Mouse (Mus musculus) thymus, adult 2 months (tissue): ENCODE measurements around the gene Gpr107. TPM values are rescaled to one million over a fixed set of nuclear protein-coding genes. Genes with fewer than 3 reads are reported as not detected.

Experiments
- DNase-seq: peaks from one replicate; pipeline ENCODE4 v3.0.0; 2021
- H3K27ac ChIP-seq: fragments of 200-500 bp; 2 replicates; pipeline ENCODE4 v1.5.1; 2012; ENCODE audit warnings: low read length, control low read depth; ENCODE audit not compliant: control insufficient read depth, insufficient read depth
- H3K27me3 ChIP-seq: fragments of 200-500 bp; 2 replicates; pipeline ENCODE4 v1.6.1; 2012; ENCODE audit warnings: mild to moderate bottlenecking, low read length, moderate library complexity, mixed read lengths; ENCODE audit not compliant: control insufficient read depth, insufficient read depth
- H3K36me3 ChIP-seq: fragments of 200-500 bp; 2 replicates; pipeline ENCODE4 v1.6.1; 2012; ENCODE audit warnings: mild to moderate bottlenecking, low read length, moderate library complexity; ENCODE audit not compliant: control insufficient read depth, insufficient read depth
- H3K4me1 ChIP-seq: fragments of 200-500 bp; replicated peaks from 2 replicates; pipeline ENCODE4 v1.6.1; 2012; ENCODE audit warnings: low read length; ENCODE audit not compliant: control insufficient read depth, insufficient read depth
- H3K4me3 ChIP-seq: fragments of 200-500 bp; 2 replicates; pipeline ENCODE4 v1.5.1; 2012; ENCODE audit warnings: mild to moderate bottlenecking, low read length, control low read depth, moderate library complexity; ENCODE audit not compliant: control insufficient read depth, insufficient read depth
- CTCF ChIP-seq: fragments of 200-500 bp; IDR thresholded peaks from 2 replicates; pipeline ENCODE4 v1.5.1; 2012; ENCODE audit warnings: mild to moderate bottlenecking, control low read depth, low read length, moderate library complexity, borderline replicate concordance; ENCODE audit not compliant: control insufficient read depth, poor library complexity, insufficient read depth; ENCODE audit errors: extremely low read depth
- POLR2A ChIP-seq: fragments of 200-500 bp; IDR thresholded peaks from 2 replicates; pipeline ENCODE4 v1.6.1; 2012; ENCODE audit warnings: mild to moderate bottlenecking, low read length, control low read depth, moderate library complexity; ENCODE audit not compliant: control insufficient read depth, poor library complexity, insufficient read depth; ENCODE audit errors: extremely low read depth
- WGBS: fragments of 180-500 bp; shearing (Covaris S2); methylation state at CpG from one replicate; pipeline ENCODE4 v1.1.7; 2018; 5-methylcytosine and 5-hydroxymethylcytosine counted together
- polyA plus RNA-seq: library from polyadenylated mRNA; depleted of rRNA; stranded (reverse); fragments of >200 nt; gene quantifications from 2 replicates; pipeline ENCODE4 v1.2.3, GENCODE M21; 2012

The Gpr107 gene
- polyA plus RNA-seq, 1 experiment = 33.2 TPM

DNA sequence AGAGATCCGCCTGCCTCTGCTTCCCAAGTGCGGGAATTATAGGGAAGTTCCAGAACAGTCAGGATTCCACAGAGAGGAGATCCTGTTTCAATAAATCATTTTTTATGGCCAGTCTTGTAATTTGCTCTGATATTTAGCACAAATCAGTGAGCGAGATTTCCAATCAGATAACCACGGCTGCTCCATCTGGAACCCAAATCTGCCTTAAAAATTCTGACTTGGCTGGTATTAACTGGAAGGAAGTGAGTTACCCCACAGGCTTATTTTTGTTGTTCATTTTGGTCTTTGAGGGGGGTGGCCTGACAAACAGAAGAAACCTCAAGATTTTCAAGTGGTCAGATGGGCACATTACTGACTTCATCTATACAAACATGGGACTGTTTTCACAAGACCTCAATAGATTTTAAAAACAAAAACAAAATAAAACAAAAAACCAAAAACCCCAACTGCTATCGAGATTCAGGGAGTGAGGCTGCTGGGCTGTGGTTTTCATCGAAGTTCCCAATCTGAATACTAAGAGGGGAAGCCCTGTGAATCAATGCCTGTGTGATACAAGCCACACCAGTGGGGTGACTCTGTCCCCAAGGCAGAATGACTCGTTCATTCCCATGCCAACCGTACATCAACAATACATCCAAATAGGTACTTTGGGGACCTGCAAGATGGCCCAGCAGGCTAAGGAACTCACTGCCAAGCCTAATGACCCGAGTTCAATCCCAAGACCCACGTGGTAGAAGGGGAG is 33.3 kb upstream of the Gpr107 start:
- H3K4me1 ChIP-seq = peaks cover 47% of the 10 kb centered on the region
- H3K27ac ChIP-seq = peak overlapping the region; percentile 96
- 54% methylated on average over 10 of the region's 10 CpGs for WGBS
- 0 out of 2 replicates have a peak, but pooled peaks cover 3% of the 10 kb centered on the region for H3K36me3 ChIP-seq
- DNase-seq = no peak
- no peak overlapping the region for H3K4me3 ChIP-seq
- H3K27me3 ChIP-seq = no peaks in the 10 kb centered on the region
- TF ChIP-seq POLR2A = no peak
- TF ChIP-seq CTCF = no peak

DNA sequence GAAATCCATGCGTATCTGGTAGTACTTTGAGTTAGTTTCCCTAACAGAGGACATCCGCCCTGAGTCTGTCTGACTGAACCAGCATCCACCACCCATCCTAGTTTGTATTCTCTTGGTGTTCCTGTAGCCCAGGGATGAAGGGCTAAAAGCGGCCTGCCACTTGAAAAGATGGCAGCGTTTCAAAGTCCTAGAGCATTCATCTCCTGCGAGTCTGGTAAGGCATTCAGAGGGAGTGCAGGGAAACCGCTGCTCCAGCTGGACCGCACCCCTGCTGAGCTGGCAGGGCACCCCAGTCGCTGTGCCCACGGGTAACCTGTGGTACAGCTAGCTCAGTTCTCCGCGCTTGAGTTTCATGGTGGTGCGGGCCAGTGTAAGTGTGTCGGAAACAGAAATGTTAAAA is 32.3 kb upstream of the Gpr107 start:
- Histone ChIP-seq H3K27ac (peak overlapping the region; percentile 20; the same call in 1 of the 2 replicates), H3K4me1 (peaks cover 48% of the 10 kb centered on the region), H3K4me3 (no peak overlapping the region)

DNA sequence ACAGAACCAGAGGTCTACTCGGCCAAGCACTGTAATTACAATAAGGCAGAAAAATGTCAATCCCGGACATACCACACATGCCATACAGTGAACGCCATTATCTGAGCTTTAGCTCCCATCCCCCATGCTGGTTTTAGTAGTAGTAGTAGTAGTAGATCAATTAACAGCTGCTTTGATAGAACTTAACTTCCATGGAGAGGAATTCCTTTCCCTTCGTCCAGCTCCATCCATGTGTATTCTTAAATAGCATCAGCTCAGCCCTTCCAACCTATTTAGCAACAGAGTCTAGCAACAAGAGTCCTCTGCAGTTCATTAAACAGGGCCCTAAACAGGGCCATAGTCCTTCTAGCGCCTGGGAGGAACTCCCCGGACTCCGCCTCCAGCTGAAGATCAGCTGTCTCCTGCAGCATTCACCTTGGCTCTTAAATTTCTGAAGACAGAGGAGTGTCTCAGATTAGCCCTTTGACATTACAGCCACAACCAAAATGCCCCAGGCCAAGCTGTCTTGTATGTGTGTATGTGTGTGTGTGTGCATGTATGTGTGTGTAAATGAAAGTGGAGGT is 30.9 kb upstream of the Gpr107 start:
- no peak for DNase-seq
- H3K27ac ChIP-seq = no peak overlapping the region
- H3K27me3 ChIP-seq = no peaks in the 10 kb centered on the region
- TF ChIP-seq CTCF = no peak
- no peak for TF ChIP-seq POLR2A
- H3K4me3 ChIP-seq = no peak overlapping the region
- 95% methylated on average over 7 of the region's 7 CpGs for WGBS
- H3K4me1 ChIP-seq = peaks cover 44% of the 10 kb centered on the region
- 0 out of 2 replicates have a peak, but pooled peaks cover 3% of the 10 kb centered on the region for H3K36me3 ChIP-seq

More for the DNA sequence above, 32.3 kb upstream of the Gpr107 start:
- TF ChIP-seq CTCF = no peak
- 0 out of 2 replicates have a peak, but pooled peaks cover 3% of the 10 kb centered on the region for H3K36me3 ChIP-seq
- 88% methylated on average over 13 of the region's 13 CpGs for WGBS
- H3K27me3 ChIP-seq = no peaks in the 10 kb centered on the region
- DNase-seq = no peak

DNA sequence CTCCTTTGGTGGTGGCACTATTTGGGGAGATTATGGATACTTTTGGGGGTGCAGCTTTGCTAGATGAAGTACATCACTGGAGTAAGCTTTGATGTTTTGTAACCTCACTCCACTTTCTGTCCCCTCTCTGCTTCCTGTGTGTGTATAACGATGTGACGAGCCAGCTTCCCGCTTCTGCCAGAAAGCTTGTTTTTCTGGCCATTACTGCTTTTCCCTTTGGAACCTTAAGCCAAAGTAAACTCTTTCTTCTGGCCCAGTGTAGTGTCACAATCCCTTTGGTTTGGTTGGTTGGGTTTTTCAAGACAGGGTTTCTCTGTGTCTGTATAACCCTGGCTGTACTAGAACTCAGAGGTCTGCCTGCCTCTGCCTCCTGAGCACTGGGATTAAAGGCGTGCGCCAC is 29.3 kb upstream of the Gpr107 start:
- Histone ChIP-seq H3K4me3 (no peak overlapping the region), H3K4me1 (peaks cover 30% of the 10 kb centered on the region), H3K36me3 (0 out of 2 replicates have a peak, but pooled peaks cover 3% of the 10 kb centered on the region), H3K27me3 (no peaks in the 10 kb centered on the region), H3K27ac (no peak overlapping the region)
- no peak for DNase-seq
- TF ChIP-seq CTCF (no peak), POLR2A (no peak)
- WGBS = 89% methylated on average over 5 of the region's 5 CpGs

DNA sequence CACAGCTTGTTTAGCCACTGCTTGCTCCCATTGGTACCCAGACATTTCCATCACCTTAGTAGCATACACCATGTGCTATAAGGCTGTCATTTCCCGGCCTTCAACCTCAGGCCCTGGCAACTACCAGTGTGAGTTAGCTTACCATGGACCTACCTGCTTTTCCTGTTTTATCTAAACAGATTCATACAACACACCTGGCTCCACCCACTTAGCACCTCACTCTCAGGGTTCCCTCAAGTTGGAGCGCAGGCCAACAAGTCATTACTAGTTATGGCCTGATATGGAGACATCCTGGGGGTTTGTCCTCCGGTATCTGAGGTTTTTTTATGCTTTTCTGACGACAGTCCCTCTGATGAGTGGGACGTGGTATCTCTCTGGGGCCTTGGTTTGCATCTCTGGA is 28.6 kb upstream of the Gpr107 start:
- H3K4me3 ChIP-seq = no peak overlapping the region
- no peak for DNase-seq
- peaks cover 29% of the 10 kb centered on the region for H3K4me1 ChIP-seq
- TF ChIP-seq POLR2A = no peak
- TF ChIP-seq CTCF = no peak
- H3K27ac ChIP-seq = no peak overlapping the region
- WGBS = 91% methylated on average over 5 of the region's 5 CpGs
- 0 out of 2 replicates have a peak, but pooled peaks cover 3% of the 10 kb centered on the region for H3K36me3 ChIP-seq
- H3K27me3 ChIP-seq = no peaks in the 10 kb centered on the region

DNA sequence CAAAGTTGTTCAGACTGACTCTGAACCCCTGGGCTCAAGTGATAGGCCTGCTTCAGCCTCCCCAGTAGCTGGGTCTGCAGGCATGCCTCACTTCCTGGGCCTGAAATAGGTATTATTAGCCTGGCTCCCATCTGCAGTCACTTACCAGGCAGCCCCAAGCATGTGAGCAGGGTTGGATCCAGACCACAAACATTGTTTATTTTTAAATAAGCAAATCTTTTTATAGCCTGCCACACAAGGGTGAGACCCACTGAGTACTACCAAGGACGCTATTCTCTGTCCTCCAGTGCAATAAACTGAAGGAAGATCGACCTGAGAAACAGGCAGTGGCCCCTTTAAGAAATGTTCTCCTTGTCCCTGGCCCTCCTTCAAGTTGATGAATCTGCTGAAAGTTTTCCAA is 27.4 kb upstream of the Gpr107 start:
- no peak for TF ChIP-seq CTCF
- no peak for TF ChIP-seq POLR2A
- no peak for DNase-seq
- Histone ChIP-seq H3K27me3 (no peaks in the 10 kb centered on the region), H3K4me3 (no peak overlapping the region), H3K4me1 (peaks cover 28% of the 10 kb centered on the region), H3K36me3 (0 out of 2 replicates have a peak, but pooled peaks cover 3% of the 10 kb centered on the region), H3K27ac (no peak overlapping the region)
- 55% methylated on average over 2 of the region's 2 CpGs for WGBS
